Comparison of ENCODE assay signal across 19 mouse cellular contexts in the genomic region with DNA sequence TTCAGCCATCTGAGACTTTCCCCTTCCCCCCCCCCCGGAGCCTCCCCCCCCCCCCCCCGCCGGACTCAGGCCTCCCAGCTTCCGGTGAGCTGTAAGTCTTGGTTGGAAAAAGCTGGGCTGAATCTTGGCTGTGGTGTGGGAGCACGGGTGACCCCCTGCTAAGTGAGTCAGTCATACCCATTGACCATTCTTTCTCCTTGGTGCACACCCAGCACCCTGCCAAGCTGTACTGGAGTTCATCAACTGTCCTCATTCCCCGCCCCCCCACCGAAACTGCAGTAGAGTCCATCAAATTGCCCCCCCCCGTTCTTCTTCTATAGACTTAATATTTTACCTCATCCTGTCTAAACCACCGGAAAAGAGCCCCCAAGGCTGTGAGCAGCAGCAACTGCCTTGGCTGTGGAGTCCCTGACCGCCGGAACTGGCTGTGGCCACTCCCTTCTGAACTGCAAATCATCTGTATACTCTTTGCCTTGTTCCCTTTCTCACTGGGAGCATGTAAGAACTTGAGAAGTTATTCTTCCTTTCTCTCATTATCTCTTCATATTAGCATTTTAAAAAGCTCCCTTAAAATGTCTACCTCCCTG. TPM values are rescaled to one million over a fixed set of nuclear protein-coding genes. Genes with fewer than 3 reads are reported as not detected.
DNase-seq lines count a peak whose midpoint lies in the region; ATAC-seq and TF ChIP-seq lines count a peak whose summit lies in the region.
"Had no signal": no experiment of that assay in that cellular context is flagged by ENCODE, and none has a peak within 500 bp of the region (broad histone marks: within the 10 kb centered on the region; RNA-seq: fewer than 3 reads in every experiment).

No protein-coding gene starts in this region.

- ATAC-seq in liver, postnatal 0 days, result no peak
- ATAC-seq: Patski had no signal

- TF ChIP-seq CTCF in bone marrow macrophage, adult 2 months (IDR thresholded peaks at IDR 0.05; ENCODE audit: low read depth, low read length), result no peak
- no peak for TF ChIP-seq CTCF in liver, postnatal 0 days (IDR thresholded peaks at IDR 0.05; ENCODE audit: low read depth)

- 20% methylated on average over 8 of the region's 11 CpGs for WGBS in liver, postnatal 0 days (ENCODE audit: insufficient replicate concordance)

- H3K9me3 ChIP-seq in liver, postnatal 0 days (ENCODE audit: low read length), result no peaks in the 10 kb centered on the region
- H3K9me3 ChIP-seq: midbrain, embryonic 12.5 days; neural tube, embryonic 12.5 days had no signal

- TF ChIP-seq EP300 in liver, postnatal 0 days (IDR thresholded peaks at IDR 0.05; ENCODE audit: low read depth), result no peak

- H3K4me3 ChIP-seq in bone marrow macrophage, adult 2 months (ENCODE audit: insufficient read depth, low read length), result peak overlapping the region; percentile 47
- no peak overlapping the region for H3K4me3 ChIP-seq in liver, postnatal 0 days (ENCODE audit: low read depth, low read length)
- H3K4me3 ChIP-seq: midbrain, embryonic 12.5 days; neural tube, embryonic 12.5 days had no signal

- TF ChIP-seq POLR2A in bone marrow macrophage, adult 2 months (IDR thresholded peaks at IDR 0.05; ENCODE audit: borderline replicate concordance, low read depth, low read length), result no peak

- H3K4me1 ChIP-seq in bone marrow macrophage, adult 2 months (ENCODE audit: control insufficient read depth, insufficient read depth, low read length), result peaks cover 41% of the 10 kb centered on the region
- peaks cover 5% of the 10 kb centered on the region; the same call in 1 of the 2 replicates for H3K4me1 ChIP-seq in liver, postnatal 0 days (ENCODE audit: insufficient read depth)
- H3K4me1 ChIP-seq: midbrain, embryonic 12.5 days; neural tube, embryonic 12.5 days had no signal

- DNase-seq in kidney, postnatal 10 days, result peak; percentile 9
- no peak for DNase-seq in kidney, postnatal 4 days
- DNase-seq in CD4-positive, CD25-positive, alpha-beta regulatory T cell, adult 2 months (ENCODE audit: low read depth, low spot score), result peak; percentile 21
- DNase-seq in liver, postnatal 0 days, result peak; percentile 25
- no peak for DNase-seq in adipocyte (ENCODE audit: low spot score)
- no peak for DNase-seq in adrenal gland, adult 18-20 months (ENCODE audit: low spot score in 2 of 2)
- DNase-seq in cerebellum, postnatal 4 days (ENCODE audit: low spot score in 2 of 2), result no peak
- DNase-seq: adrenal gland, postnatal 36 days; cerebellum, adult 11 months; gastrocnemius, postnatal 25 days; lung, adult 2 months had no signal

- peak overlapping the region; percentile 93 for H3K27ac ChIP-seq in bone marrow macrophage, adult 2 months (ENCODE audit: insufficient read depth, low read depth, low read length)
- H3K27ac ChIP-seq in liver, postnatal 0 days (ENCODE audit: low read depth), result peak overlapping the region; percentile 60
- H3K27ac ChIP-seq: kidney, postnatal 0 days; midbrain, embryonic 12.5 days; neural tube, embryonic 12.5 days; stomach, postnatal 0 days had no signal

- H3K36me3 ChIP-seq in liver, postnatal 0 days (replicated peaks; ENCODE audit: insufficient read depth, low read length), result no peaks in the 10 kb centered on the region
- H3K36me3 ChIP-seq: midbrain, embryonic 12.5 days; neural tube, embryonic 12.5 days had no signal

- H3K27me3 ChIP-seq in liver, postnatal 0 days (ENCODE audit: insufficient read depth, low read length), result no peaks in the 10 kb centered on the region
- H3K27me3 ChIP-seq: midbrain, embryonic 12.5 days; neural tube, embryonic 12.5 days; Patski had no signal

- peak overlapping the region; percentile 61 for H3K4me2 ChIP-seq in liver, postnatal 0 days (ENCODE audit: low read depth, low read length)
- H3K4me2 ChIP-seq: midbrain, embryonic 12.5 days; neural tube, embryonic 12.5 days had no signal

- no peak overlapping the region for H3K9ac ChIP-seq in liver, postnatal 0 days (replicated peaks)
- H3K9ac ChIP-seq: midbrain, embryonic 12.5 days; neural tube, embryonic 12.5 days had no signal

RNA-seq across cellular contexts. Expression of gene Cd244a, which starts 2.7 kb away (rescaled TPM):
- polyA plus RNA-seq in bone marrow macrophage, adult 2 months (2012; ENCODE audit: insufficient read depth, insufficient read length, missing spikeins), result 1.3 and 2.4 TPM in 2 replicates
- polyA plus RNA-seq in liver, postnatal 0 days (2015; fragmentation: Nextera tagmentation; extraction: Ambion mirVana), result 0.85 and 1.1 TPM in 2 replicates
- under 1 TPM; 0.50 to 0.80 TPM for total RNA-seq in adrenal gland, adult 18-20 months (2021)
- total RNA-seq: gastrocnemius, postnatal 25 days had no signal
- polyA plus RNA-seq: midbrain, embryonic 12.5 days; neural tube, embryonic 12.5 days; Patski had no signal

RNA-seq across cellular contexts. Expression of gene Itln1, which starts 26.6 kb away (rescaled TPM):
- not detected in 2 replicates for polyA plus RNA-seq in bone marrow macrophage, adult 2 months (2012; ENCODE audit: insufficient read depth, insufficient read length, missing spikeins)
- not detected in 2 replicates for polyA plus RNA-seq in liver, postnatal 0 days (2015; fragmentation: Nextera tagmentation; extraction: Ambion mirVana)
- total RNA-seq in adrenal gland, adult 18-20 months (2021), result not detected
- total RNA-seq: adrenal gland, postnatal 36 days; gastrocnemius, postnatal 25 days; left cerebral cortex, adult 18-20 months had no signal
- polyA plus RNA-seq: heart, postnatal 0 days; kidney, postnatal 0 days; midbrain, embryonic 12.5 days; neural tube, embryonic 12.5 days had no signal

RNA-seq across cellular contexts. Expression of gene Ly9, which starts 45.5 kb away (rescaled TPM):
- 249 and 274 TPM in 2 replicates for polyA plus RNA-seq in bone marrow macrophage, adult 2 months (2012; ENCODE audit: insufficient read depth, insufficient read length, missing spikeins)
- polyA plus RNA-seq in liver, postnatal 0 days (2015; fragmentation: Nextera tagmentation; extraction: Ambion mirVana), result 1.4 and 2.2 TPM in 2 replicates
- total RNA-seq in adrenal gland, adult 18-20 months (2021), result 1 to 10 TPM in 1 of 2 experiments, under 1 TPM in 1; 0.89 to 3.0 TPM
- total RNA-seq: left cerebral cortex, adult 18-20 months had no signal
- polyA plus RNA-seq: midbrain, embryonic 12.5 days; neural tube, embryonic 12.5 days; Patski had no signal

RNA-seq across cellular contexts. Expression of gene Alyref2, which starts 58.5 kb away (rescaled TPM):
- 6.2 and 11.1 TPM in 2 replicates for polyA plus RNA-seq in bone marrow macrophage, adult 2 months (2012; ENCODE audit: insufficient read depth, insufficient read length, missing spikeins)
- 8.4 and 8.9 TPM in 2 replicates for polyA plus RNA-seq in liver, postnatal 0 days (2015; fragmentation: Nextera tagmentation; extraction: Ambion mirVana)
- total RNA-seq in adrenal gland, adult 18-20 months (2021), result 1 to 10 TPM; 5.7 to 6.5 TPM

Comparison
In these comparisons a context has a peak if more than half of its experiments do, and no peak if none do; other contexts are left out.
1. DNase-seq: peak in kidney, postnatal 10 days (single experiment), CD4-positive, CD25-positive, alpha-beta regulatory T cell, adult 2 months (single experiment) and liver, postnatal 0 days (single experiment); none in kidney, postnatal 4 days (0 of 2), adipocyte (single experiment), adrenal gland, adult 18-20 months (0 of 2) and cerebellum, postnatal 4 days (0 of 2).
2. RNA of gene Ly9, which starts 45.5 kb away (polyA plus RNA-seq): 249 to 274 TPM in bone marrow macrophage, adult 2 months; 1.4 to 2.2 TPM in liver, postnatal 0 days; every median in the first group is over 10 times any median in the second.